Mouse (Mus musculus): ENCODE measurements around the gene Padi6. TPM values are rescaled to one million over a fixed set of nuclear protein-coding genes. Genes with fewer than 3 reads are reported as not detected.

The Padi6 gene
- polyA plus RNA-seq, 1 experiment, result not detected

GRCm38 (mm10) chr4:140779803-140780397 lies 37.5 kb upstream of the Padi6 start:
- no peak for TF ChIP-seq GATA1 (IDR thresholded peaks at IDR 0.05; ENCODE audit: low read length)
- H3K4me1 ChIP-seq (ENCODE audit: control insufficient read depth), result no peaks in the 10 kb centered on the region

GRCm38 (mm10) chr4:140776623-140777022 lies 34.2 kb upstream of the Padi6 start:
- no peaks in the 10 kb centered on the region for H3K36me3 ChIP-seq (ENCODE audit: control insufficient read depth)
- H3K4me1 ChIP-seq (ENCODE audit: control insufficient read depth), result peaks cover 4% of the 10 kb centered on the region
- H3K4me3 ChIP-seq (replicated peaks), result no peak overlapping the region
- no peaks in the 10 kb centered on the region for H3K9me3 ChIP-seq (ENCODE audit: control insufficient read depth, low read length)
- TF ChIP-seq TAL1 (IDR thresholded peaks at IDR 0.05; ENCODE audit: low read length) (no peak), GATA1 (IDR thresholded peaks at IDR 0.05; ENCODE audit: low read length) (no peak)
- no peaks in the 10 kb centered on the region for H3K27me3 ChIP-seq (ENCODE audit: control insufficient read depth)

More at GRCm38 (mm10) chr4:140779803-140780397, 37.5 kb upstream of the Padi6 start:
- H3K36me3 ChIP-seq (ENCODE audit: control insufficient read depth), result no peaks in the 10 kb centered on the region
- no peaks in the 10 kb centered on the region for H3K27me3 ChIP-seq (ENCODE audit: control insufficient read depth)
- no peak overlapping the region for H3K4me3 ChIP-seq (replicated peaks)
- peaks cover 7% of the 10 kb centered on the region for H3K9me3 ChIP-seq (ENCODE audit: control insufficient read depth, low read length)

GRCm38 (mm10) chr4:140775876-140776275 lies 33.4 kb upstream of the Padi6 start:
- no peaks in the 10 kb centered on the region for H3K9me3 ChIP-seq (ENCODE audit: control insufficient read depth, low read length)
- TF ChIP-seq GATA1 (IDR thresholded peaks at IDR 0.05; ENCODE audit: low read length), result no peak
- no peak for TF ChIP-seq TAL1 (IDR thresholded peaks at IDR 0.05; ENCODE audit: low read length)
- H3K36me3 ChIP-seq (ENCODE audit: control insufficient read depth), result no peaks in the 10 kb centered on the region
- no peak overlapping the region for H3K4me3 ChIP-seq (replicated peaks)
- H3K27me3 ChIP-seq (ENCODE audit: control insufficient read depth), result no peaks in the 10 kb centered on the region
- peaks cover 6% of the 10 kb centered on the region for H3K4me1 ChIP-seq (ENCODE audit: control insufficient read depth)

GRCm38 (mm10) chr4:140774893-140775292 lies 32.5 kb upstream of the Padi6 start:
- H3K36me3 ChIP-seq (ENCODE audit: control insufficient read depth), result no peaks in the 10 kb centered on the region
- peaks cover 11% of the 10 kb centered on the region for H3K4me1 ChIP-seq (ENCODE audit: control insufficient read depth)
- TF ChIP-seq GATA1 (IDR thresholded peaks at IDR 0.05; ENCODE audit: low read length), result no peak
- TF ChIP-seq TAL1 (IDR thresholded peaks at IDR 0.05; ENCODE audit: low read length), result no peak
- no peaks in the 10 kb centered on the region for H3K9me3 ChIP-seq (ENCODE audit: control insufficient read depth, low read length)
- no peaks in the 10 kb centered on the region for H3K27me3 ChIP-seq (ENCODE audit: control insufficient read depth)
- no peak overlapping the region for H3K4me3 ChIP-seq (replicated peaks)

GRCm38 (mm10) chr4:140774025-140774800 lies 31.8 kb upstream of the Padi6 start, which contains the start of gene Padi4:
TSS of gene Padi4 (minus strand) at chr4:140774236.
- no peak for TF ChIP-seq TAL1 (IDR thresholded peaks at IDR 0.05; ENCODE audit: low read length)
- no peak for TF ChIP-seq GATA1 (IDR thresholded peaks at IDR 0.05; ENCODE audit: low read length)
- no peak within 1 kb of the TSS for H3K4me3 ChIP-seq (replicated peaks)
- no peaks in the 10 kb centered on the region for H3K27me3 ChIP-seq (ENCODE audit: control insufficient read depth)
- H3K9me3 ChIP-seq (ENCODE audit: control insufficient read depth, low read length), result no peaks in the 10 kb centered on the region
- H3K36me3 ChIP-seq (ENCODE audit: control insufficient read depth), result no peaks in the 10 kb centered on the region
- peaks cover 14% of the 10 kb centered on the region for H3K4me1 ChIP-seq (ENCODE audit: control insufficient read depth)

- H3K36me3 ChIP-seq (ENCODE audit: control insufficient read depth), result no peaks in the 10 kb centered on the region
- no peaks in the 10 kb centered on the region for H3K27me3 ChIP-seq (ENCODE audit: control insufficient read depth)
- H3K9me3 ChIP-seq (ENCODE audit: control insufficient read depth, low read length), result peaks cover 2% of the 10 kb centered on the region; the same call in 1 of the 2 replicates
- no peak overlapping the region for H3K4me3 ChIP-seq (replicated peaks)
- peaks cover 17% of the 10 kb centered on the region for H3K4me1 ChIP-seq (ENCODE audit: control insufficient read depth)
- no peak for TF ChIP-seq TAL1 (IDR thresholded peaks at IDR 0.05; ENCODE audit: low read length)
These were observed 28.6 kb upstream of the Padi6 start for GRCm38 (mm10) chr4:140771091-140771490.

- Histone ChIP-seq H3K4me1 (ENCODE audit: control insufficient read depth) (peaks cover 17% of the 10 kb centered on the region), H3K36me3 (ENCODE audit: control insufficient read depth) (no peaks in the 10 kb centered on the region), H3K9me3 (ENCODE audit: control insufficient read depth, low read length) (peaks cover 2% of the 10 kb centered on the region; the same call in 1 of the 2 replicates), H3K27me3 (ENCODE audit: control insufficient read depth) (no peaks in the 10 kb centered on the region), H3K4me3 (replicated peaks) (peak overlapping the region; percentile 51)
- no peak for TF ChIP-seq TAL1 (IDR thresholded peaks at IDR 0.05; ENCODE audit: low read length)
- TF ChIP-seq GATA1 (IDR thresholded peaks at IDR 0.05; ENCODE audit: low read length), result no peak
These were observed 28.0 kb upstream of the Padi6 start for GRCm38 (mm10) chr4:140770433-140770832.

- H3K9me3 ChIP-seq (ENCODE audit: control insufficient read depth, low read length), result peaks cover 2% of the 10 kb centered on the region; the same call in 1 of the 2 replicates
- H3K4me1 ChIP-seq (ENCODE audit: control insufficient read depth), result peaks cover 14% of the 10 kb centered on the region
- H3K4me3 ChIP-seq (replicated peaks), result no peak overlapping the region
- H3K27me3 ChIP-seq (ENCODE audit: control insufficient read depth), result no peaks in the 10 kb centered on the region
- H3K36me3 ChIP-seq (ENCODE audit: control insufficient read depth), result no peaks in the 10 kb centered on the region
- TF ChIP-seq GATA1 (IDR thresholded peaks at IDR 0.05; ENCODE audit: low read length) (no peak), TAL1 (IDR thresholded peaks at IDR 0.05; ENCODE audit: low read length) (no peak)
These were observed 26.5 kb upstream of the Padi6 start for GRCm38 (mm10) chr4:140768973-140769372.

GRCm38 (mm10) chr4:140765936-140766335 lies 23.5 kb upstream of the Padi6 start:
- Histone ChIP-seq H3K36me3 (ENCODE audit: control insufficient read depth) (no peaks in the 10 kb centered on the region), H3K4me3 (replicated peaks) (no peak overlapping the region), H3K9me3 (ENCODE audit: control insufficient read depth, low read length) (peaks cover 2% of the 10 kb centered on the region; the same call in 1 of the 2 replicates), H3K4me1 (ENCODE audit: control insufficient read depth) (peaks cover 11% of the 10 kb centered on the region), H3K27me3 (ENCODE audit: control insufficient read depth) (no peaks in the 10 kb centered on the region)
- TF ChIP-seq TAL1 (IDR thresholded peaks at IDR 0.05; ENCODE audit: low read length) (no peak), GATA1 (IDR thresholded peaks at IDR 0.05; ENCODE audit: low read length) (no peak)

All from erythroblast, embryonic 14.5 days (primary cell).